Mouse (Mus musculus) G1E (cell line): ENCODE data around the gene Slc2a4.

Experiments
- CTCF ChIP-seq: IDR thresholded peaks from 2 replicates; pipeline ENCODE4 v1.5.1; 2012; ENCODE audit warnings: low read depth, low read length, inconsistent platforms, mixed read lengths
- POLR2AphosphoS5 ChIP-seq: IDR thresholded peaks from 2 replicates; pipeline ENCODE4 v1.6.1; 2012; ENCODE audit warnings: low read depth, low read length, inconsistent platforms; ENCODE audit not compliant: insufficient replicate concordance
- TAL1 ChIP-seq: conservative IDR thresholded peaks from 2 replicates; pipeline ENCODE4 v1.6.1; 2012; ENCODE audit warnings: low read depth, low read length, inconsistent platforms, mixed read lengths

- no peak for TF ChIP-seq CTCF
- TF ChIP-seq TAL1, result no peak
- TF ChIP-seq POLR2AphosphoS5, result no peak
Measured at GRCm38 (mm10) chr11:69938401-69938979, 9.5 kb downstream of the Slc2a4 start.
